Mouse (Mus musculus) megakaryocyte, embryonic 14.5 days (primary cell): ENCODE results near the gene Krt2.

Experiments used
- FLI1 ChIP-seq: IDR thresholded peaks from 2 replicates; pipeline ENCODE4 v1.6.1; 2012; ENCODE audit warnings: low read length, inconsistent platforms, mixed read lengths
- GATA1 ChIP-seq: IDR thresholded peaks from 3 replicates; pipeline ENCODE4 v1.6.1; 2012; ENCODE audit warnings: mixed read lengths, low read length, inconsistent platforms, borderline replicate concordance

GRCm38 (mm10) chr15:101790867-101791266 lies 27.1 kb downstream of the Krt2 start:
- TF ChIP-seq GATA1: no peak
- TF ChIP-seq FLI1: no peak
